Mouse (Mus musculus) lung, embryonic 14.5 days (tissue): Measurements from ENCODE around the gene Med29. TPM values are rescaled to one million over a fixed set of nuclear protein-coding genes. Genes with fewer than 3 reads are reported as not detected.

Source experiments
- ATAC-seq: fragments of 200-750 bp; cut with Nextera tagmentation; 2 replicates; pipeline ENCODE4 v1.8.0; 2017; ENCODE audit warnings: mild to moderate bottlenecking, moderate TSS enrichment, moderate library complexity; ENCODE audit not compliant: insufficient read depth
- DNase-seq: peaks from one replicate; pipeline ENCODE4 v3.0.0-alpha.2; 2015
- H3K27ac ChIP-seq: fragments of 300-500 bp; sonication (generic); 2 replicates; pipeline ENCODE4 v1.5.1; 2014; ENCODE audit warnings: low read depth, mild to moderate bottlenecking, moderate library complexity
- H3K27me3 ChIP-seq: fragments of 300-500 bp; sonication (generic); 2 replicates; pipeline ENCODE4 v1.6.1; 2014; ENCODE audit warnings: low read length, control low read depth; ENCODE audit not compliant: insufficient read depth
- H3K36me3 ChIP-seq: fragments of 300-500 bp; sonication (generic); 2 replicates; pipeline ENCODE4 v1.6.1; 2014; ENCODE audit warnings: control low read depth; ENCODE audit not compliant: insufficient read depth
- H3K4me1 ChIP-seq: fragments of 300-500 bp; sonication (generic); 2 replicates; pipeline ENCODE4 v1.6.1; 2014; ENCODE audit warnings: antibody characterized with exemption, control low read depth; ENCODE audit not compliant: insufficient read depth
- H3K4me2 ChIP-seq: fragments of 300-500 bp; sonication (generic); 2 replicates; pipeline ENCODE4 v1.6.1; 2014; ENCODE audit warnings: mild to moderate bottlenecking
- H3K4me3 ChIP-seq: fragments of 300-500 bp; sonication (generic); 2 replicates; pipeline ENCODE4 v1.5.1; 2014; ENCODE audit warnings: low read depth, low read length
- H3K9ac ChIP-seq: fragments of 300-500 bp; sonication (generic); 2 replicates; pipeline ENCODE4 v1.6.1; 2014
- H3K9me3 ChIP-seq: fragments of 300-500 bp; sonication (generic); 2 replicates; pipeline ENCODE4 v1.6.1; 2016; ENCODE audit warnings: low read depth, low read length, control low read depth
- CTCF ChIP-seq: IDR thresholded peaks from 2 replicates; pipeline ENCODE4 v1.5.1; 2016; ENCODE audit warnings: antibody characterized with exemption, low read depth
- WGBS: fragments of 180-500 bp; shearing (Covaris S2); extraction: QIAGEN DNeasy Blood & Tissue Kit; methylation state at CpG from one replicate; pipeline ENCODE4 v1.1.7; 2014; 5-methylcytosine and 5-hydroxymethylcytosine counted together
- polyA plus RNA-seq: library from polyadenylated mRNA; unstranded; fragments of >200 nt; fragmentation: Nextera tagmentation; extraction: Ambion mirVana; gene quantifications from 2 replicates; pipeline ENCODE4 v1.2.1, GENCODE M21; 2014

The Med29 gene
- polyA plus RNA-seq, 1 experiment from 2014 or later, result 49.1 TPM

GRCm38 (mm10) chr7:28381017-28381790 lies 11.3 kb downstream of the Med29 start:
- peak; percentile 83 for DNase-seq
- peak overlapping the region; percentile 68 for H3K4me2 ChIP-seq
- no peak for TF ChIP-seq CTCF
- peaks cover 17% of the 10 kb centered on the region for H3K36me3 ChIP-seq
- no peaks in the 10 kb centered on the region for H3K9me3 ChIP-seq
- peak overlapping the region; percentile 100 for H3K27ac ChIP-seq
- H3K27me3 ChIP-seq, result no peaks in the 10 kb centered on the region
- peaks cover 41% of the 10 kb centered on the region for H3K4me1 ChIP-seq
- H3K4me3 ChIP-seq, result peak overlapping the region; percentile 35
- peak; percentile 24 for ATAC-seq
- H3K9ac ChIP-seq, result peak overlapping the region; percentile 60
- WGBS, result 5% methylated on average over 30 of the region's 30 CpGs

- Histone ChIP-seq H3K4me1 (peaks cover 44% of the 10 kb centered on the region), H3K9ac (peak within 1 kb of the TSS; percentile 85), H3K27me3 (no peaks in the 10 kb centered on the region), H3K27ac (peak within 1 kb of the TSS; percentile 100), H3K9me3 (no peaks in the 10 kb centered on the region), H3K36me3 (peaks cover 11% of the 10 kb centered on the region), H3K4me3 (peak within 1 kb of the TSS; percentile 76), H3K4me2 (peak within 1 kb of the TSS; percentile 92)
- no peak for ATAC-seq
- no peak for TF ChIP-seq CTCF
- no peak for DNase-seq
- WGBS, result 44% methylated on average over 17 of the region's 17 CpGs
These were observed 12.1 kb downstream of the Med29 start, which contains the start of gene Zfp36 for GRCm38 (mm10) chr7:28380237-28381016. Gene Zfp36, minus strand, starts transcription at chr7:28380253.

- peak; percentile 97 for DNase-seq
- WGBS, result under 1% methylated on average over 53 of the region's 53 CpGs
These were observed 13.5 kb downstream of the Med29 start for GRCm38 (mm10) chr7:28378769-28379651.

GRCm38 (mm10) chr7:28378066-28378690 lies 14.3 kb downstream of the Med29 start:
- peak; percentile 67 for DNase-seq

More at GRCm38 (mm10) chr7:28378769-28379651, 13.5 kb downstream of the Med29 start:
- H3K9ac ChIP-seq, result peak overlapping the region; percentile 85
- H3K36me3 ChIP-seq, result peaks cover 11% of the 10 kb centered on the region
- H3K9me3 ChIP-seq, result no peaks in the 10 kb centered on the region
- peaks cover 44% of the 10 kb centered on the region for H3K4me1 ChIP-seq
- no peaks in the 10 kb centered on the region for H3K27me3 ChIP-seq
- peak overlapping the region; percentile 97 for H3K27ac ChIP-seq
- TF ChIP-seq CTCF, result no peak
- peak overlapping the region; percentile 92 for H3K4me2 ChIP-seq
- peak; percentile 42; the same call in 1 of the 2 replicates for ATAC-seq
- H3K4me3 ChIP-seq, result peak overlapping the region; percentile 76

GRCm38 (mm10) chr7:28377190-28378065 lies 15.1 kb downstream of the Med29 start:
- H3K36me3 ChIP-seq, result peaks cover 11% of the 10 kb centered on the region
- no peak for ATAC-seq
- H3K4me2 ChIP-seq, result peak overlapping the region; percentile 92
- peak; percentile 13 for DNase-seq
- peak overlapping the region; percentile 76 for H3K4me3 ChIP-seq
- peaks cover 37% of the 10 kb centered on the region for H3K4me1 ChIP-seq
- H3K9me3 ChIP-seq, result no peaks in the 10 kb centered on the region
- no peaks in the 10 kb centered on the region for H3K27me3 ChIP-seq
- 58% methylated on average over 18 of the region's 18 CpGs for WGBS
- H3K9ac ChIP-seq, result peak overlapping the region; percentile 85
- peak overlapping the region; percentile 97 for H3K27ac ChIP-seq
- no peak for TF ChIP-seq CTCF

More at GRCm38 (mm10) chr7:28378066-28378690, 14.3 kb downstream of the Med29 start:
- peaks cover 11% of the 10 kb centered on the region for H3K36me3 ChIP-seq
- peak overlapping the region; percentile 76 for H3K4me3 ChIP-seq
- no peaks in the 10 kb centered on the region for H3K27me3 ChIP-seq
- no peak for ATAC-seq
- H3K9ac ChIP-seq, result peak overlapping the region; percentile 85
- H3K4me1 ChIP-seq, result peaks cover 44% of the 10 kb centered on the region
- peak overlapping the region; percentile 92 for H3K4me2 ChIP-seq
- no peaks in the 10 kb centered on the region for H3K9me3 ChIP-seq
- no peak for TF ChIP-seq CTCF
- peak overlapping the region; percentile 97 for H3K27ac ChIP-seq
- 21% methylated on average over 32 of the region's 32 CpGs for WGBS
